Mouse (Mus musculus) CD4-positive, CD25-positive, alpha-beta regulatory T cell, adult 4 months (primary cell): Measurements from ENCODE around the gene Capn9. TPM values are rescaled to one million over a fixed set of nuclear protein-coding genes. Genes with fewer than 3 reads are reported as not detected.
A peak's percentile ranks its signal among the peaks of the same experiment; 100 is the strongest.

Source experiments
- ATAC-seq: one replicate; pipeline ENCODE4 v1.8.0; 2017
- polyA plus RNA-seq, 2 experiments: library from polyadenylated mRNA; unstranded; fragments of 100-300 nt; shearing (Covaris generic); gene quantifications; one replicate each; pipeline ENCODE4 v1.2.1; 2017

The Capn9 gene
- polyA plus RNA-seq, 2 experiments from 2014 or later, result not detected

DNA sequence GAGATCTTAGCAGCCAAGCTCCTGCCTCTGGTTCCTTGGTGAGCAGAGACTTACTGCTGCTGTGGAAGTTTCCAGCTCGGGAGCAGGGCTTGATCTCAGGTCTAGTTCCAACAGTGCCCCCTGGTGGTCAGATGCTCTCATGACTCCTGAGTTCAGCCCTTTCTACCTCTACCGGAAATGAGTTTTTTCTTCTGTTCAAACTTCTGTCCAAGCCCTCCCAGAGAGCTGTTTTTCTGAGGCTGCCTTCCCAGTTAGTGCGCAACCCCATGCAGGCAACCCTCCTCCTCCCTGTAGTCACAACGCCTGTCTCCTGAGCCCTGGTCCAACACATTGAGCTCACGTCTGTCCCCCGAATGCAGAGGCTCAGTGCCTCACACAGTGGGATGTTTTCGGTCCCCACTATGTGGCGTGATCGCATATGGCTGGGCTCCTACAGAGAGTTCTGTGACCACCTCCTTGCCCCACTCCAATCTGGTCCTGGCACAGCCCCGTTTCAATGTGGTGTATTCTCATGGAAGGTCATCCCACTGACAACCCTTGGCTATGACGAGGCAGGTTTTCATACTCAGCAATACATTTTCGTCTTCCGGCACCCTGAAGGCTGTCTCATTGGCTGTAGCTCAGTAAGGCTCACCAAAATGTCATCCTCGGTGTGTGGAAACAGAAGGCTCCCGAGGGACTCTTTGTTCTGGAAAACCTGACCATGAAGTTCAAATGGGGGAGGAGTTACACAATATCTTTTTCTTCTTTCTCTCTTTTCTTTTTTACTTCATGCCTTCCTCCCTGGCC is 2.2 kb upstream of the Capn9 start:
- ATAC-seq, result peak; percentile 71

DNA sequence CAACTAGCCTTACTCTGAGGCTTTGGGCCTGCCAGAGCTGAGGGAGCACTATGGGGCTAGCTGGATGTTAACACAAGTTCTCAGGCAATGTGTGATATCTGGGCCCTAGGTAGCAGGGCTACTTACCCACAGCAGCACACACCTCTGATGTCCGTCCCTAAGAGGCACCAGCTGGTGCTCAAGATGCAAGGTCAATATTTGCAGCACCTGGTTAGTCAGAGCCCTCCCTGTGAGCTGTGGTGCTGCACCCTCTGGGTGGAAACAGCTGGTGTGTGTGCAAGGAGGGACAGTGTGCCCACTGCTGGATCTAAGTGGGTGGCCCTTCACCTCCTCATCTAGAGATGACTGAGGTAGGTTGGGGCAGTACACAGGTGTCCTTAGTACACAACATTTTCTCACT is 840 bp downstream of the Capn9 start:
- ATAC-seq, result no peak

DNA sequence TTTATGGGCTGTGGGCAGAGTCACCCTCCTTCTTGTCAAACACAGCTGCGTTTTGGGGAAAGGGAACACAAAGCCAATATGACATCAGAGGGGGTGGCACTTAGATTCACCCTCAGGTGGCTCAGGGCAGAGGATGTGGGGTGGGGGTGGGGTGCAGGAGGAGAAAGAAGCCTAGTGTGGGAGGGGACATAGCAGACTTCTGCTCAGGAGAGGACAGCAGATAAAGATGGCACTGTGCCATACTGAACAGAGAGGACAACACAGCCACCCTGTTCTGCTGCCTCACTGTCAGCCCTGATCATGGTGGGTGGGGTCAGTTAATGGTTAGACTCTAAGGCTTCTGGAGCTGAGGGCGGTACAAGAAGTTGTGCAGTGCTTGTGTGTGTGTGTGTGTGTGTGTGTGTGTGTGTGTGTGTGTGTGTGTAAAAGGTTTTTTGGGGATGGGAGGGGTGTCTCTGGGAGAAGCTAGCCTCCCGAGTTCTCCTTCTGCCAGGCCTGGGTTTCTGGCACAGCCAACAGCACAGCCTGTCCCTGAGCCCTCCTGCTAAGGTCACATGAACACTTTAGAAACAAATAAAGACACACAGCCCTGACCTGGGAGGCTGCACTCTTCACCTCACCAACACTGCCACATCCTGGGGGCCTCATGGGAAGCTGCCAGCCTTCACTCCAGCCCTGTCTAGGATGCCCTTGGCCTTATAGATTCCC is 10.0 kb downstream of the Capn9 start:
- ATAC-seq, result no peak

DNA sequence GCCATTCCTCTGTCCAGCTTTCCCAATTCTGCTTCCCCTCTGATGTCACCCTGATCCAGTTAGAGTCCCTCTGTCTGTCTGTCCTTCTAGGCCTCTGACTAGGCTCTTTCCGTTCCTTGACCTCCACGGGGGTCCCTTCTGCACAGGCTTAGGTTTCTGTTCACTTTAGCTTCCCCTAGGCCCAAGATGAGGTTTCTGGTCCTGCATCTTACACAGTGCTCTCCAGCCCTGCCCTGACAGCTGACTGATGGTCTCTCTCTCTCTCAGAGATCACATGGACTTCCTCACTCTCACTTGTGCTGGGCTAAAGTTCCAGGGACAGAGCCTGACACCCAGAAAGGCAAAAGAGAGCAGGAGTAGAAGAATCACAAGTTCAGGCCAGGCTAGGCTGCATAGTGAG is 10.6 kb downstream of the Capn9 start:
- no peak for ATAC-seq

DNA sequence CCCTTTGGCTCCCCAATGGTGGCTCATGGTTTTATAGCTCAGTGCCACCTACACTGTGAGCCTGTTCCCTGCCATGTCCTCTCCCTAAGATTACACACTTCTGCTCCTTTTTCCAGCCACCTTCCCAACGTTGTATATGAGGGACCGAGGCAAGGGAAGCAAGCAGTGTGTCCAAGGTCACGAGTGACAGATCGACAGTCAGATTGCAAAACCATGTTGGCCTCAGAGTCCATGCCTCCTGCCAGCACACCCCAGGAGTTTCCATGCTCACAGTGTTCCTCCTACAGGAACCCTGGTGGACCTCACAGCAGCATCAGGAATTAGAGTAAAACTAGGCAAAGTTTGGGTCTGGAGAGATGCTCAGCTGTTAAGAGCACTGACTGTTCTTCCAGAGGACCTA is 13.5 kb downstream of the Capn9 start:
- no peak for ATAC-seq

DNA sequence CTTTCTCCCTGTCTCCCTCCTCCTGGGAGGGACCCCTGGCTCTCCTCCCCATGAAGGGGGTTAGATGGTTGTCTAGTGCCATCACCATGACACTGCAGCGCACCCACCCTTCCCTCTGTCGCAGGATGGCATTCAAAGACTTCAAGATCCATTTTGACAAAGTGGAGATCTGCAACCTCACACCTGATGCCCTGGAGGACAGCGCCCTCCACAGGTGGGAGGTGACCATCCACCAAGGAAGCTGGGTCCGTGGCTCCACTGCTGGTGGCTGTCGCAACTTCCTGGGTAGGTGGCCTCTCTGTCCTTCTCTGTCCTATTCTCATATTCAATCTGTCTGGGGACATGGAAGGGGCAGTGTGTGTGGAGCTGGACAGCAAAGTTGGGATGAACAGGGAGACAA is 28.2 kb downstream of the Capn9 start:
- ATAC-seq, result no peak

DNA sequence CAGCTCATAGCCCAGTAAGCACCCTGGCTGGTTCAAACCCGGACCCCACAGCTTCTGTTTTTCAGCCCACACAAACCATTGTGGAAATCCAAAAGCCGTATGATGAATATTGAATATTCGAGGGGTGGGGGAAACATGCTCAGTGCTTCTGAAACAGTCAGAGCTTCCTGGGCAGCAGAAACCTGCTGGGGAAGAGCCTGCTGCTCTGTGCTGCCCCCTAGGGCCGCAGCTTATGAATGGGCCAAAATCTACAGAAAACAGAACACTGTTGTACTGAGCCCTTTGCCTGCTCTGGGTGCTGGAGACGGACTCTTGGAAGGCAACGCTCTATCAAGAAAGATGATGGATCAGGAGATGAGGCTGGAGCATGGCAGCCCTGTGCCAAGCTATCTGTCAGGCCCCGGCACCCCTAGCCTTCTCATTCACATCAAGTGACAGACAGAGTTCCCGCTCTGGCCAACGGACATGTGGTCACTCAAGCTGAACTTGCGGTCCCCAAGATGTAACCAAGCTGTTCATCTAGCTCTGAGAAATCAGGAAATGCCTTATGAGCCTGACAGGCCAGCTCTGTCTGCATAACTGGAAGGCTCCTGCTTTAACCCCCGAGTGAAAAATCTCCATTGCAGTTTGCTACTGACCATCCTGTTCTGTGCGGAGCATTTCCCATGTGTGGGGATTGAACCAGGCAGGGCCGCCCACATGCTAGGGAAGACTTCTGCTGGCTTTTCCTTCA is 32.5 kb downstream of the Capn9 start:
- ATAC-seq, result no peak

DNA sequence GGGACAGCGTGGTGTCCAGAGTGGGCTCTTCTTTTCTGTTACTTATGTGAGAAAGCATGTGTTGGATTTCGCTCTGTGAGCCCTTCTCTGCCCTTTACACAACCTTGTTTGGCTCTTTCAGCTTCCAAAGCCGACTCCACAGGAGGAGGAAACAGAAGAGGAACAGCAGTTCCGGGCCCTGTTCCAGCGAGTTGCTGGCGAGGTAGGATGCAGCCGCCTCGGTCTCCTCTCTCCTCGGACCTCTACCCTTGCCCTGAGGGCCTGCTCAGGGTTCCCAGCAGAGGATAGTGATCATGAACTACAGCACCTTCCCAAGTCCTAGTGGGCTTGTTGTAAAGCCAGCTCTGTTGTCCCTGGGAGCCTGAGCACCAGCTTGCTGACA is 33.1 kb downstream of the Capn9 start:
- no peak for ATAC-seq

DNA sequence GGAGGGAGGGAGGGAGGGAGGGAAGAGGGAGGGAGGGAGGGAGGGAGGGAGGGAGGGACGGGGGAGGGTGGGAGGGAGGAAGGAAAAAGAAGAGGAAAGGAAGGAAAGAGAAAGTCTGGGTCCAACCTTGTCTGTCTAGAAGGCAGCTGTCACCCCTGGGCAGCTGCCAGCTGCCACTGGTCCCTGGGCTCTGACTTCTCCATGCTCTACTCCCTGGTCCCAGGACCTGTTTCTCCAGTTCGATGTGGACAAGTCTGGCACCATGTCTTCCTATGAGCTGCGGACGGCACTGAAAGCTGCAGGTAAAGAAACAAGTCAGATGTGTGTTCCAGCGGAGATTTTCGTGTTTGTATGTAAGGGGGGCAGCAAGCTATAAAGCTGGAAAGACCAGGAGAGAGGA is 38.4 kb downstream of the Capn9 start:
- ATAC-seq, result no peak

DNA sequence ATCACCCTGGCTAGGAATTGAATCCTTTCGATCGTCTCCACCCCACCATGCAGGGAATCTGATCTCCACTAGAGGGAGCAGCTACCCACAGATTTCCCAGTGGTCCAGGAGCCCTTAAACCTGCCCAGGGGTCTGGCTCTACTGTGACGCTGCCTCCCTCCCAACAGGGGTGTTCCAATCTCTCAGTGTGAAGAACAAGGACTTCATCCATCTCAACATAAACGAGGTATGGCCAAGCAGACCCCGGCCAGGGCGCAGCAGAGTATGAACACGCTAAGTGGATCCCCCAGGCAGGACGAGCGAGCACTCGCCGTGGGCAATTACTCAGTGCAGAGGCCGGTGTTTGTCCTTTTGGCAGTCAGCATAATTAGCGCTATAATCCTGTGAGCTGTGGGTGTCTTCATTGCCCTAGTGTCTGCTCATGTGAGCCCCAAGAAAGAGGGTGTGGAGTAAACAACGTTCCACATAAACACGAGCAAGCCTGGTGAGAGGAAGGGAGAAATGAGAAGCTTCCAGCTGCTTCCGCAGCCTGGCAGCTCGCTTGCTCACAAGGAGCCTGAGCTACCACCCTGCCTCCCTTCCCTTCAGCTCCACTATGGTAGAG is 41.5 kb downstream of the Capn9 start:
- peak; percentile 58 for ATAC-seq

DNA sequence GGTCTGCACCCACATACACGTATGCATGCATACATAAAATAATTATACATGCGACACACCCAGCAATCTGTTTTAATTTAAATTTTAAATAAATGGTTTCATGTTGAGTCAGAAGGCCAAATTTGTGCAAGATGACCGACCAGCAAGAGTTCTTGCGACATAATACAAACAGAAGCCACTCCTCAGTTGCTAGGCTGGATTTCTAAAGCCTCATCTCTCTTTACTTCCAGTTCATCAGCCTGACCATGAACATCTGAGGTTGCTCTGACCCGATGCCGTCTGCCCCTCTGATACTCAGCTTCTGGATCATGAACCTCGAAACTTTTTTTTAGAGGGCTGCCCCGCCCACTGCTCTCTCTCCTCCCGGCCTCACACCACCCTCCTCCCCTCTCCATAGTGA is 42.3 kb downstream of the Capn9 start:
- ATAC-seq, result no peak

DNA sequence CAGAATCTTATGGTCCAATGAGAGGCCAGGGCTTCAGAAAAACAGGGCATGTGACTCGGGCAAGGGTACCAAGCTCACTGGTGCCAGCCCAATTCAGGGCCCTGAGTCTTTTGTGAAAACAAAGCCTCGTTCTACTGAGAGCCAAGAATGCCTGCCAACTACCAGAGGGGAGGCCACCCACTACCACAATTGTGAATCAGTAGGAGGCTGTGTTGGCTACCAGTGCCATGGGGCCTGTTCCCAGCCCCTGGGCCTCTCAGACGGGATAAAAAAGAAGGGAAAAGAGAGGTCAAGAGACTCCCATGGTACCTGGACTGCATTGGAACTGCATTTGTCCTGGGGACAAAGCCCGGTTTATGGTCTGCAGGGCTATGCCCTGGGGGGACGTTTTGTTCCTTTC is 45.3 kb downstream of the Capn9 start:
- ATAC-seq, result no peak

DNA sequence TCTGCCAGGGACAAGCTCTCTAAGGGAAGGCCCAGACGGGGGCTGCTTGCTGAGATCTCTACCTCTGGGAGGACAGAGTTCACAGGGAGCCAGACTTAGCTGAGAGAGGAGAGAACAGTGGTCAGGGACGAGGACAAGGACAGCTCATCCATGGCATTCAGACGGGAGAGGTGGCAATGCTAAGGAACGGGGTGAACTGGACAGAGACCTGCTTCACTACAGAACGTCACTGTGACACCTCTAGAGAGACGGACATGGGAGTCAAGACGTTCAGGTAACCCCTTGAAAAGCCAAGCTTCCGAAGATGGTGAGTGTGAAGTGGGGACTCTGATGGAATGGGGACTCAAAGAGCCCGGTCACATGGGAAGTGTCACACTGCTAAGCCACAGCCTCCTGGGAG is 50.3 kb downstream of the Capn9 start:
- ATAC-seq, result no peak

DNA sequence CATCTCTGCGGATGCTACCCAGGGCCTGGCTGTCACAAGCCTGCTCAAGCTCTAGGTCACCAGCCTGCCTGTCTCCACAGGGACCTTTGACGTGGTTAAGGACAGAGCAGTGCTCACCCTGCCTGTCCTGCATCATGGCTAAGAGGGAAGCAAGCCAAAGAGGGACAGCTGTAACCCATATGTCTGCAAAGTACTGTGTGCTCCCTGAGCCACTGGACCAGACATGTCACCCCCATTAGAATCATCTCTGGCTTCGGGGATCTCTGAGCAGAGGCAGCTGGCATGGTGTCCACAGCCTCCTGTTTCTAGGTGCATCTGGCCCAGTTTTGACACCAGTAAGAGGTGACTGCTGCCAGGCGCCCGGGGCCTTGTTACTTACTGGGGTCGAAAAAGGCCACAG is 54.6 kb downstream of the Capn9 start:
- no peak for ATAC-seq

DNA sequence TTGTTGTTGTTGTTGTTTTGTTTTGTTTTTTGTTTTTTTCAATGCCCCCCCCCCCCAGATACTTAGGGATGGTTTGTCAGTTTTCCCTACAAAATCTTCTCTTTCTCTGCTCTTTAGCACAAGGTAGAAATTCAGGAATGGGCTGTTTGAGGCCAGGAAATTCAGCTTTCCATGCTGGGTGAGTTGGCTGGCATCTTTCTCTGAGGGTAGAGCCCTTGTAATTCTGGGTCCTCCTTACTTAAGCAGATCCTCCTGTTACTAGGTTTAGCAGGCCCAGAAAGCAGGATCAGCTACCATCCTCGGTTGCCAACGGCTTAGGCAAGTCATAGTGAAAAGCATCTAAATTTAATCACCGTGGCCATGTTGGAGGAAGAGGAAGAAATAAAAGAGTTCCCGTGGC is 55.0 kb downstream of the Capn9 start:
- ATAC-seq, result no peak

DNA sequence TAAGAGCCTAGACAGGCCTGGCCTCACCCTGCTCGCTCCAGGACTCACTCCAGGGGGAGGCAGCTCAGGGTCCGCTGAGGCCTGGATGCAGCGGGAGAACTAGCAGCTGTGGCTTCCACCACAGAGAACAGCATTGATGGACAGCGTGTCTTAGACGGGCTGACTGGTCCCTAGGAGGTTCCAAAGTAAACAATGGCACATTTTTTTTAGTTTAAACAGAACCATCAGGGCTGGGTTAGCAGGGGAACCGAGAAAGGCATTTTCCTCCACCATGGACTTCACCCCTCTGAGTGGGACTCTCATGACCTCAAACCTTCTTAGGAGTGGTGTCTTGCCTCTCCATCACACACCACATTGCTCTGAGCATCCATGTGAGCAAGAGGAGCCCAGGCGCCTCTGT is 56.1 kb downstream of the Capn9 start:
- ATAC-seq, result no peak

DNA sequence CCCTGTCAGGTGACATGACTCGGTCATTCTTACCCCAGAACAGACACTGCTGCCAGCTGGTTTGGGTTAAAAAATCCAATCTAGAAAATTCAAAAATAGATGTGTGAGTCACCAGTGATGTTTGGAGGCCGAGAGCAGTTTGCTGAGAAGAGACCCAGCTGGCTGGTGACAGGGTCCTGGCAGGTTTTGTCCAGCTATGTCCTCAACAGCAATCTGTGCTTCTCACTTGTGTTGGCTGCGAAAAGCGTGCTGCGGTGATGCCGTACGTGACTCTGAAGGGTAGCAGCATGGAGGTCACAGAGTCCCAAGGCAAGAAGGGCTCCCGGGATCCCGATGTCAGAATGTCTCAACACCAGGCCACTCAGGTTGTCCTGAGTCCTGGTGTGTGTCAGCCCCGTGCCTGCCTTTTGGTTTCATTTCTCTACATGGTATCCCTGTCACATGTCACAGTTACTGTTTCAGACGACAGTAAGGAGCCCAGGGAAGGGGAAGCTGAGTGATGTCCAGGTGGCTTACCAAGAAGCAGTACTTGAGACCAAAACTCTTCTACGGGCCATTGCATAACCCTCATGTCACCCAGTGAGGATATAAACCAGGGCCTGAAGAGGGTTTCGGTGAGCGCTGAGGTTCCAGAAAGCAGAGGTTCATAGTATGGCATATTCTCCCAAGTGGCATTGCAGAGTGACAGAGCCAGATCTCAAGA is 57.2 kb downstream of the Capn9 start:
- ATAC-seq, result no peak

DNA sequence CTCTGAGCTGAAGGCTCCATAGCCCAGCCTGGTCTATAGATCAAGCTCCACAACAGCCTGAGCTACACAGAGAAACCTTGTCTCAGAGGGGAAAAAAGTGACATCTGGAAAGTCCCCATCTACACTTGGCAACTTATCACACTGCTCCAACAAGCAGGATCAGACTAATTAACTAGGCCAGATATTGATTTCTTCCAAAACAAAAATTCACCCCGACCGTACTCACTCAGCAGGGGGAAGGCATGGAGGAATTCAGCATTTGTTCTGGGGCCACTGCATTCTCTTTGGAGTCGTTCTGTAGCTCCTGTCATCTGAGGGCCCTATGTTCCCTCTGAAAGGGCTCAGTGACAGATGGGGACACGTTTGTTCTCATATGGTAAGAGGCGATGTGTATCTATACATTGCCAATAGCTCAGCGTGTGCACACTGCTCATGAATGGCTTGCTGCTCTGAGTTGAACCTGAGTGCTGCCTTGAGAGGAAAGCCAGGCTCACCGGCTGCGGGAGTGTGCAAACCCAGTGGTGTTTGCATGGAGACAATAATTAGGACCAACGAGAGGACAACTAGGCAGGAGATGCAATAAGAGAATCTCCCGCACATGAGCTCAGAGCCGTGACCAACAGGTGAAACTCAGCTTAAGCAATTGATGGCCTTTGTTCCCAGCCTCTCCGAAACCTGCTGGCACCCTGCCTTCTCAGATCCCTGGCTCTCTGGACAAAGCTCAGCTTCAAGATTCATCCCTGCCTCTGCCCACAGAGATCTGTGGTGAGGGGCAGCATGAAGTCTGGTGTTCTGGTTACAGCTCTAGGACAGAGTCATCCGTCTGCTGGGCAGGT is 58.7 kb downstream of the Capn9 start:
- ATAC-seq, result no peak

DNA sequence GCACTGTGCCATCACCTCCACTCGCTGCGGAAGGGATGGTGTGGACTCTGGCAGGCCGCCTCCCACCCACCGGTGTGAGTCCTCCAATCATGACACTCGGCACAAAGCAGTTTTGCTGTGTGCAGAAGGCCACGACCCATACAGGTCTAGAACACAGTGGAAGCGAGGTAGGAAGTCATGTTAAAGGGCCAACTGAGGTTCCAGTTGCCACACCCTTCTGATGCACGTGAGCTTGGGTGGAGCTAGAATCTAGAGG is 59.3 kb downstream of the Capn9 start:
- no peak for ATAC-seq

DNA sequence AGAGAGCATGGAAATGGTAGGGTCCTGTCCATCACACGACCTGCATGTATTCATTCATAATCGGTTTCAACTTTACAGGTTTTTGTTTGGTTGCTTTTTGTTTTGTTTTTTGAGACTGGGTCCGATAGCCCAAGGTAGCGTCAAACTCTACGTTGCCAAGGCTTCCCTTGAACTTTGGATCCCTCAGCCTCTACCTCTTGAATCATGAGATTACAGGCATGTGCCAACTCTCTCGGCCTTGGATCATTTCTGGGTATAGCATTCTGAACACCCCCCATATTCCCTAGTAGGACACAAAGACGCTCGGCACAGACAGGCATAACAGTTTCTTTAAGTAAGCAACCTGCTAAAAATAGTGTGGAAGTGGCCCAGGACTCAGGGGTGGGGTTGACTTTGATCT is 65.7 kb downstream of the Capn9 start:
- no peak for ATAC-seq

DNA sequence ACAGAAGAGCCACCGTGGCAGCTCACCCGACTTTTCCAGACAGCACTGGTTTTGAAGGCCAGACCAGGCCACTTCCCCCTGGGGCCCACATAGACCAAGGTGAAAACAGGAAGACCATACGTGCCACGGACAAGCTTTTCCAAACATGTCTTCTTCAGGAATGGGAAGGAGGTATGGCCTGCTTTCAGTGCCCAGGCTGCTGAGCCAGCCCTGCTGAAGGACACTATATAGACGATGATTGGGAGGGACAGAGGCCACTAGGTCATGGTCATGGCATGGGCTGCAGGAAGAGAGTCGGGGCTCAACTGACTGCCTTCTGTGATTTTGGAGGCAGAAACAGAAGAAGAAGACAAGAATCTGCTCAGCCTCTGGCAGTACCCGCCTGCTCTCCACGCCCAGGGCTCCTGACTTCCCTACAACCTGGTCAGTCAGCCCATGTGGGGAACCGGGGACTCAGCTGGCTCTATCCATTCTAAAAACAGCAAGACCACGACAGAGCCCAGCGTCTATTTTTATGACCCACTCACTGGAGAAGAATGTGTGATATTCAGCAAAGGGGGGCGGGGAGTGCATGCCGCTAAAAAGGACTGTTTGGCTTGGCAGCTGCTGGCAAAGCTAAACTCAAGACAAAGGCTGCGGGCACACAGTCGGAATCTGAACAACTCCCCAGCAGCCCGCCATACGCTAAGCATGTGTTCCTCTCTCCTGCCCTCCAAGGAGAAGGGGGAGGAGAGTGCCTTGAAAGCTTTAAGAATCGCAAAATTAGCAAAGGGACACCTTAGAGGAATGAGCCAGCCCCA is 67.8 kb downstream of the Capn9 start:
- no peak for ATAC-seq
